Mouse (Mus musculus) embryo, embryonic 10.5 days (tissue): ENCODE results near the gene Mpnd.

ENCODE experiments used
- DNase-seq: peaks from one replicate; pipeline ENCODE4 v3.0.0-alpha.2; 2015; ENCODE audit warnings: low spot score

The Mpnd gene

DNA sequence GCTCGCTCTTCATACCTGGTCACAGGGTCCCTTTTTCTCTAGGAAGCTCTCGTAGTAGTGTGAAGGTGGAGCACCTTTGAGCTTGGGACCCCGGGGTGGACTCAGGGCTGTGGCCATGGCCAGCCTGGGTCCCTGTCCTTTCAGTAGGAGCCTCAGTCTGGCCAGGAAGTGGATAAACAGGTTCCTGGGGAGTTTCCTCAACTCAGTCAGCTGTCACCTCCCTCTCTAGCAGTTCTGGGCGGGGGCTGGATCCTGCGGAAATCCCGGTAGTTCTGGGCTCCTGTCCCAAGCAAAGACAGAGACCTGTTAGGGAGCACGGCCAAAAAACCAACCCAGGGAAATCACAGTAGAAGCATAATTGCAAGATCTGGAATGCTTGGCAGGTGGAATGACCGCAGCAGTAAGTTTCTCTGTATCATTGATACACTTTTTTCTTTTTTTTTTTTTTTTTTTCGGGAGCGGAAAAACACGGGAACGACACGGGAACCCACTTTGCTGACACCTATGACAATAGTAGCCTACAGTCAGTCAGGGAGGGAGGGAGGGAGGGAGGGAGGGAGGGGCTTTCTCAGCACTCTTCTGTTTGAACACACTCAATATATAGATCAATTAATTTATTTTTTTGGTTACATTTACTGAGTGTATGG, at the start of gene Mpnd, which contains the start of gene Stap2:
Gene Mpnd (plus strand): TSS at position 297 of the 647 bp plus-strand sequence.
Gene Stap2 (minus strand): TSS at position 170 of the 647 bp plus-strand sequence.
- DNase-seq, result peak; percentile 76

DNA sequence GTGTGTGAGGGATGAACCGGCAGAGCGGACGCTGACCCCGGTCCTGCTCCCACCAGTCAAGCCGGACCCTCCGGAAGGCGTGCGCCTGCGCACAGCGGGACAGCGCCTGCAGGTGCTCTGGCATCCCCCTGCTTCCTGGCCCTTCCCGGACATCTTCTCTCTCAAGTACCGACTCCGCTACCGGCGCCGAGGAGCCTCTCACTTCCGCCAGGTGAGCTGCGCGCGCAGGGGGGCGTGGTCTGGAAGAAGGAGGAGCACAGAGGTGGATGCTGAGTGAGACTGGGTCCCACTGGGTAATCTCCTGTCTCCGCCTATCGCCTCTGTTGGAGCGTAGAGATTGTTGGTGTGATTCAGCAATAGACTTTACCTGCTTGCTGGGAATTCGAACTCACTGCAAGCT, 49.4 kb upstream of the Mpnd start:
- DNase-seq, result peak; percentile 74

DNA sequence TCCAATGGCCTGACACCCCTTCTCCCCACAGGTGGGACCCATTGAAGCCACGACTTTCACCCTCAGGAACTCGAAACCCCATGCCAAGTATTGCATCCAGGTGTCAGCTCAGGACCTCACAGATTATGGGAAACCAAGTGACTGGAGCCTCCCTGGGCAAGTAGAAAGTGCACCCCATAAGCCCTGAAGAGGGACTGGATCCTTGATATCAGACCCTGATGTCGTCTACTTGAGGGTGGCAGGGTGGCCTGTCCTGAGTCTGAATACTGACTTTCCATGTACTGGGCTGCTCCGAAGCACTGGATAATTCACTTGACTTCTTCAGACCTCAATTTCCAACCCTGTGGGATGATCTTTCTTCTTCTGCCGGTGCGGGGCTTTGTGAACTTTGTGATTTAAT, 48.9 kb upstream of the Mpnd start:
- DNase-seq, result no peak

DNA sequence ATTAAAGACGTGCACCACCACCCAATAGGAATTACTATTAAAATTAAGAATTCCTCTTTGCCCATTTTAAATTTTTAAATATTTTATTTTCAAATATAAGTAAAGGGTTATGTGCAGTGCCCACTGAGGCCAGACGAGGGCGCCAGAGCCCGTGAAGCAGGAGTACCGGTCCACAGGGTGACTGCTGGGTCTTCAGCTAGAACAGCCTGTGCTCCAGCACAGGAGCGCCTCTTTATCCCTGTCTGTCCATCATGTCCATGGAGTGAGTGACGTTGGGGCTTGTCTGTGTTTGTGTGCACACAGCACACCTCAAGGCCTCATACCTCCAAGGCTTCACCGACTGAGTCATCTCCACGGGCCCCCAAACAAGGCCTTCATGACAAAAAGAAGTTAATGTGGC, 48.3 kb upstream of the Mpnd start:
- peak; percentile 83 for DNase-seq

DNA sequence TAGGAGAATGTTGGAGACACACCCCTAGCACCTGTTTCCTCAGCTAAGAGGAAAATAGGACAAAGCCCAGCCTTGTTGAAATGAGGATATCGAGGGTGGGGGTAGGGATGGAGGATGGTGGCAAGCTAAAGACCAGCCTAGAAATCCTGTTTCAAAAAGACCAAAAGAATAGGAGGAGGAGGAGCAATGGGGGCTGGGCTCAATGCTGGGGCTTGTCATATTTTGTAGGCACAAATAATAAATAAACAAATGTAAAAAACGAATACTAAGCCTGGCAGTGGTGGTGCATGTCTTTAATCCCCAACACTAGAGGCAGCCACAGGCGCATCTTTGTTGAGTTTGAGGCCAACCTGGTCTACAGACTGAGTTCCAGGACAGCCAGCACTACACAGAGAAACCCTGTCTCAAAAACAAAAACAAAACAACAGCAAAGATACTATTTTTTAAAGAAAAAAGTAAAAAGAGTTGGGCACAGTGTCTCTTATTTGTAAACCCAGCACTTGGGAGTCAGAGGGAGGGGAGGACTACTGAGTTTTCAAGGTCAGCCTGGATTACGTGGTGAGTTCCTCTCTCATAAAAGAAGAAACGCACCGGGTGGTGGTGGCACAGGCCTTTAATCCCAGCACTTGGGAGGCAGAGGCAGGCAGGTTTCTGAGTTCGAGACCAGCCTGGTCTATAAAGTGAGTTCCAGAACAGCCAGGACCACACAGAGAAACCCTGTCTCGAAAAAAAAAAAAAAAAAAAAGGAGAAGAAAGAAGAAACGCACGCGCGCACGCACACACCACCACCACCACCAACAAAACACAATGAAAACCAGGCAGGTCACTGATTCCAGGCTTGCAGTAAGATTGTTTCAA, 47.6 kb upstream of the Mpnd start:
- no peak for DNase-seq

DNA sequence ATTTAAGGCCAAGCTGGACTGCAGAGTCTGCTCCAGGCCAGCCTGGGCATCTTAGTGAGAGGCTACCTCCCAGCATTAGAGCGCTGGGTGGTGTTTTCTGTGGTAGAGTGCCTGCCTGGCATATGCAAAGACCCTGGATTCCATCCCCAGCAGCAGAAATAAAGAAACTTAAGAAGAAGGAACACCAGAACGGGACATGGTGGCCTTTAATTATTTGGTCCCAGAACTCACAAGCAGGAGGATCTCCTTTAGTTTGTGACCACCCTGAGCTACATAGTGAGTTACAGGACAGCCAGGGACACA, 47.0 kb upstream of the Mpnd start:
- DNase-seq, result no peak

DNA sequence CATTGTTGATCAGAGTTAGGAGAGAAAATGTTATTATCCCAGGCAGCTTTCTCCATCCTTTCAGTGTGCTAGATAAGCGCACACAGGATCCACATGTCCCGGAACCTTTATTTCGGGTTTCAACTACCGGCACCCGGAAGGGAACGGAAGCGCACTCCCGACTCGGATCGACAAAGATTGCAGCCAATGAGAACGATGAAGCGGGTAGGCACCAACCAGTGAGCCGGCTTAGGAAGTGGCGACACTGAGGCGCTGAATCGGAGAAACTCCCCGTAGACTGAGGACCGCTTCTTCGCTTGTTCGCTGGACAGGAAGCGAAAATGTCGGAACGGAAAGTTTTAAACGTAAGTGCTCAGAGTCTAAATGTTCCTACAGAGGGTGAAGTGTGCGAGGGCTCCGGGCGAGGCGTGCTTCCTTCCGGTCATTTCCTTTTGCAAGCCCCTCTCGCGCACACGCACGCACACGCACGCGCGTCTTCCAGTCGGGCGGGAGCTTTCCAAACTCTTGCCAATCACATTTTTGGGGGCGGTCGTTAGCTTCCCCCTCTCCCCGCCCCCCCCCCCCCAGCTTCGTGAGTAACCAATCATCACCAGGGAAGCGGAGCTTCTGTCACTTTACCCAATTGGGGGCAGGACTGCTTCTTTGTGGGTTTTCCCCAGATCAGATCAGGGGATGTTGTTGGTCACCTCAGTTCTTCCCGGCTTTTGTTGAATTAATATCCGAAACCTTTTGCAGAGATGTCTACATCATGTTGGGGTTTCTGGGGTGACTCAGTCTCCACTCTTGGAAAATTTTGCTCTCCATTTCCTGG, 46.4 kb upstream of the Mpnd start, which contains the start of gene Yju2:
Gene Yju2 (plus strand): TSS at position 182 of the 811 bp plus-strand sequence.
- DNase-seq, result peak; percentile 98

DNA sequence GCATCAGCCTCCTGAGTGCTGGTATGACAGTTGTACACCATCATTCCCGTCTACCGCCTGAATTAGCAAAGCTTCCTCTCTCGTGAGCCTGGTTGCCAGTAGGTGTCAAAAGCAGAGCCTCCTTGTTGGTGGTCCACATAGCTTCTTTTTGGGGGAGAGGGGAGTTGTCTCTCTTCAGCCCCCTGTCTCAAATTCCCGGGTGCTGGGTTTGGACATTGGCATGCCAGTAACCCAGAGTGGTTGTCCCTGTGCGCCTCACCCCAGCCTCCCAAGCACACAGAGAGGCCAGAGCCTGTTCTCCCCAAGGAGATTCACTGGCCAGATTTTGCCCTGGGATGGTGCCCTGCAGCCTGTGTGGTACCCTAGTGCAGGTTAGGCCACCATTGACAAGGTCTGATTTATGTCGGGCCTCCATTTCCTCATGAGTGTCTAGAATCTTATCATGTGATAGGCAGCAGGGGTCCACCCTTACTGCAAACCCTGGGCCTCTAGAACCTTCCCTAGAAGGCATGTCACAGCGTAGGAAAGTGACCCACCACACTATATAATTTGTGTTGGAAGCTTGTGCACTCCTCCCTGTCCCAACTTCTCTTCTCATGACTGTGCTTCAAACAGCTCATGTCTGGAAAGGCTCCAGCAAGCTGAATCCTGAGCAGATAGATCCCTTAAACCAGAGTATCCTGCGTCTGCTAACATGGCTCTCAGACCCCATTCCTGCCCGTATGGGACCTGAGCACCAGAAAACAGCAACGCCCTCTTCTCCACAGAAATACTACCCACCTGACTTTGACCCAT, 45.4 kb upstream of the Mpnd start:
- DNase-seq, result no peak

DNA sequence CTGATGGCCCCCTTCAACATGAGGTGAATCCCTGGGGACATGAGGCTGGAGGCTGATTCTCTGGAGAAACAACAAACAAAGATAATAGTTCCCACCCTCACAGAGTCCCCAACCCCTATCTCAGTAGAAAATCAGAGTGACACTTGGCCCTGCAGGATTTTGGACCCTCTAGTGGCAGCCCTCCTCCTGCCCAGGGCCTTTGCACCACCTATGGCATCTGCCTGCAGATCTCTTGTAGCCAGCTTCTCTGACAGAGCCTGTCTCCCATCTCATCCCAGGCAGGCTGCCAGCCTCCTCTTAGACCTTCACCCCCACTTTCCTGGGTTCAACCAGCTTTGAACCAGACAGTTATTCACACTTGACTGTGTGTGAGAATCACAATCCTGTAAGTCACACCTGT, 44.7 kb upstream of the Mpnd start:
- no peak for DNase-seq

DNA sequence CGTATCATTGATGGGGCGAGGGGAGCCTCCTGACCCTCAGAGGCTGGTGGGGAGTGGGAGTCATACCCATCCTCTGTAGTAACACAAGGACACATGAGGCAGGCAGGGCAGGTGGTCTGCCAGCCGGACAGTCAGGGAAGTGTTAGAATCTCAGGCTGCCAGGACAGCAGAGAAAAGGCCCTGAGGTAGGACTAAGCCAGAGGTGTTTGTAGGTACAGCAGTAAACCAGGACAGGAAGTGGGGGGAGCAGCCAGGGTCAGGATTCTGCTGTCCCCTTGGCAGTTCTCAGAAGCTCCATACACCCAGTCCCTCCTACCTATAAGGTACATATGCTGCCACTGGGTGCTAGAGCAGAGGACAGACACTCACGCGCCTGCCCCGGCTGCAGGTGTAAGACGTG, 43.9 kb upstream of the Mpnd start:
- no peak for DNase-seq

DNA sequence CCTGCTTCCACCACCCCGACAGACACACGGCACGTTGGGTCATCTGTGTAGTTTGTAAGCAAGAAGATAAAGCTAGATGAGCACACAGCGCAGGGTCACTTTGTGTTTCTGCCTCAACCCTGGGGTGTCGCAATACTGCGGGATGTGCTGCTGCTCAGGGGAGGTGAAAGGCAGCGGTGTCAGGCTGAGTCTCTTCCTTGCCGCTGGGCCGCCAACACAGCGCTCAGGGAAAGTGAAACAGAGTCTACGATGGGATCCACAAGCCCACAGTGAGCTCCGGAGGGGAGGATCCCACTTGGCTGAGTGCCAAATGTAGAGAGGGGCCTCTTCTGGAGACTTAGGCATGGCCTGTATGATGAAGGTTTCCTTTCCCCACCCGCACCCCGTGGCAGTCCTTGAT, 42.3 kb upstream of the Mpnd start:
- no peak for DNase-seq

DNA sequence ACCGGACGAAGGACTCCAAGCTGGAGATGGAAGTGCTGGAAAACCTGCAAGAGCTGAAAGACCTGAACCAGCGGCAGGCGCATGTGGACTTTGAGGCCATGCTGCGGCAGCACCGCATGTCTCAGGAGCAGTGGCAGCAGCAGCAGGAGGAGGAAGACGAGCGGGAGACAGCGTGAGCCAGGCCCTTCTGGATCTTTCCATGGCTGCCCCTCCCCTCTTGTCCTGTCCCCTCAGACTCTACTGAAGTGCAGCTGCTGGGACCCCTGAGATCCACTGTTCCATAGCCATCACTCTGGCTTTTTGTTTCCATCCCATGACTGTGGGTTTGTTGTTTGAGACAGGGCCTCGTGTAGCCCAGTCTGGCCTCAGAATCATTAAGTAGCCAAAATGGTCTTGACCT, 41.0 kb upstream of the Mpnd start:
- no peak for DNase-seq

DNA sequence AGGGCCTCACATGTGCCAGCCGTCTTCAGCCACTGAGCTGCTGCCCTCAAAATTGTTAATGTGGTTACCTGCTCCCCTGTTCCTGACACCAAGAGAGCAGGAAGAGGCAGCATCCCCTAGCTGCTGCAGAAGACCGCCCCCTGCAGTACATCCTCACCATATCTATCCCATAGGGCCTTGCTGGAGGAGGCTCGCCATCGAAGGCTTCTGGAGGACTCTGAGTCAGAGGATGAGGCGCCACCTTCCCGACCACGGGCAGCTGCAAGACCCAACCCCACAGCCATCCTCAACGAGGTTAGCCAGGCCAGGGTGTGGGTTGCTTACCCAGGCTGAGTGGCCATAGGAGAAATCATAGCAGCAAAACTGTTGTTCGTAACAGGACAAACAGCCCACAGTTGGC, 40.5 kb upstream of the Mpnd start:
- no peak for DNase-seq

DNA sequence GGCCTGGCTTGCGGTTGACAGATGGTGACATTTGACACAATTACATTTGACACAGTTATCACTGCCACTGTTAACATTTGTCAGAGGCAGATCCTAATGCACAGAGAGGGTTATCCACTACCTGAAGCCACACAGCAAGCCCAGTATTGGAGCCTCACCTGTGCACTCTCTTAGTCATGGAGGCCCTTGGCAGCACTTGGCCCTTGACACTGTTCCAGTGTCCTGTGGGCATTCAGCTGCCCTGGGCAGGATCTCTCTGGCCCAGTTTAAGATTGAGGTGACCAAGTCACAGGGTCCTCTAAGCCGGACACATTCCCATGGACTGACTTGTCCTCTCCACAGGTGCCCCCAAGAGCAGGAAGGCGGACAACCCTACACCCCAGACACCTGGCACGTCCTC, 38.3 kb upstream of the Mpnd start:
- no peak for DNase-seq

DNA sequence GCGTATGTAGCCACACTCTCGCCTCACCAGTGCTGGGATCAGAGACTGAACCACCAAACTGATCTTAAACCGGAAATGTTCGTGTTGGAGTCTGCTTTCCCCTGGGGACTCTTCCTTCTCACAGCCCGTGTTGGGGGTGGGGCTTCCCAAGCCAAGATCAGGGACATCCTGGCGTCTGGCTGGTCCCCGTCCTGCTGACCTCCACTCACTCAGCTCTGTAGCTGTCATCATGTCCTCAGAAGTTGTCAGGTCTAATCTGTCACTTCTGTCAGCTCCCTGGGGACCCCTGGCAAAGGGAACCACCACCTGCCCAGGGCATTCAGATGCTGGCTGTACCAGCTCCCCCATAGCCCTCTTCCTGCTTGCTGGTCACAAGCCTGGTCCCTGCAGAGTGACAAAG, 37.3 kb upstream of the Mpnd start:
- DNase-seq, result no peak

DNA sequence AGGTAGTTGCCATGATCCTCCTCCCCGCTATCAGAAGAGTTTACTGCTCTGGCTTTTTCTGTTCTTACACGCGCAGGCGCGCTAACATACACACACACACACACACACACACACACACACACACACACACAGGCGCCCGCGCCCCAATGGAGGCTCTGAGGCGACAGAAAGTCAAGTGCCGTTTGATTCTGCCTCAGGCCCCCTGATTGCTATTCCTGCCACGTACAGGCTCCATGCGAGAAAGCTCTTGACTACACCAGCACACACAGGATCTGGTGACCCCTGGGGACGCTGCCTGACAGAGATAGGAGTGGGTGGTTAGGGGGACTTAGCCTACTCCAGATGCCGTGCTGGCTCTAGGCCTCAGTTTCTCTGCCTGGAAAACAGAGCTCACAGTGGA, 36.0 kb upstream of the Mpnd start:
- DNase-seq, result peak; percentile 71

DNA sequence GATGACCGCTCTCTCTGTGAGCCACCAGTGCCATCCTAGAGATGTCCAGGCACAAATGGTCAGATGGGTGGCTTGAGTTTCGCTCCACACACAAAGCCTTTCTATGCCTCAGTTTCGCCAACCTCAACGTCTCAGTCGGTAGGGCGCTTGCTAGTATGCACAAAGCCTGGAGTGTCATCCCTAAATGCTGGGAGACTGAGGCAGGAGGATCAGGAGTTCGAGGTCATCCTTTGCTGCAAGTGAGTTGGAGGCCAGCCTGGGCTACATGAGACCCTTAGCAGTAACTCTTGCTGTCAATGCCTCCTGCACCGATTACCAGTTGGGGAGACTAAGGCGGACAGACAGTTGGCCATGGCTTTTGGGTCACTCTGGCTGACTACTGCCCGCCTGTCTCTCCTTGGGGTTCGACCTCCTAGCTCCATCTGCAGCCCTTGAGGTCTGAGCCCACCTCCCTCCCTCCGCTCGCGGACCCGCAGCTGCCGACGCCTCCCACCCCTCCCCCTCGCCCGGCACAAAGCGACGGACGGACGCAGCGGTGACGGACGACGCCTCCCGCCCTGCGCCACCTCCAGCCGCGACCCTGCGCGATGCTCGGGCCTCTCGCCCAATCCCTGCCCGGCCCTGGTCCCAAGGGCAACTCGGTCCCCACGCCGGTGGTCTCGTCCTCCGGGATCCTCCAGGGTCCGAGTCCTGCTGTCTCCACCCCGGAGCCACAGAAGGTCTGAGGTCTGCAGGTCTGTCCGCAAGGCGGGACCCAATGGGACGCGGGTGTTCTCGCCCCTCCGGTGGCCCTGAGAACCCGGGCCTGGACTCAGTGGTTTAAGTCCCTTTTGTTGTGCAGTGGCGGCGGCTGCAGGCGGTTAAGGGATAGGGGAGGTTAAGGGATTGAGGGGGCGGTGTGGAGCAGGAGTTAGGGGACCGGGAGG, 35.3 kb upstream of the Mpnd start, which contains the start of gene Shd:
Gene Shd (plus strand): TSS at position 502 of the 926 bp plus-strand sequence.
- DNase-seq, result peak; percentile 79

DNA sequence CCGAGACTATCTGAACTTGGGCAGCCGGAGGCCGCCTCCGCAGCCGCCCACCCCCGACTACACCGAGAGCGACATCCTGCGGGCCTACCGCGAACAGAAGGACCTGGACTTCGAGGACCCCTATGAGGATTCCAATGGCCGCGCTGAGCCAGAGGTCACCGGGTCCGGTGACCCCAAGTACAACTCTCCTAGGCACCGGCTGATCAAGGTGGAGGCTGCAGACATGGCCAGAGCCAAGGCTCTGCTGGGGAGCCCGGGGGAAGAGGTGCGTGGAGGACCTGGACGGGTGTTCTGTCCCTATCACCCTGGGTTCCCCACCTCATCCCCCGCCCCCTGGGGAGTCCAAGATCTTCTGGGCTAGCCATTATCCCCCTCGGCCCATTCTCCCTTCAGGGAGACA, 34.1 kb upstream of the Mpnd start:
- no peak for DNase-seq

DNA sequence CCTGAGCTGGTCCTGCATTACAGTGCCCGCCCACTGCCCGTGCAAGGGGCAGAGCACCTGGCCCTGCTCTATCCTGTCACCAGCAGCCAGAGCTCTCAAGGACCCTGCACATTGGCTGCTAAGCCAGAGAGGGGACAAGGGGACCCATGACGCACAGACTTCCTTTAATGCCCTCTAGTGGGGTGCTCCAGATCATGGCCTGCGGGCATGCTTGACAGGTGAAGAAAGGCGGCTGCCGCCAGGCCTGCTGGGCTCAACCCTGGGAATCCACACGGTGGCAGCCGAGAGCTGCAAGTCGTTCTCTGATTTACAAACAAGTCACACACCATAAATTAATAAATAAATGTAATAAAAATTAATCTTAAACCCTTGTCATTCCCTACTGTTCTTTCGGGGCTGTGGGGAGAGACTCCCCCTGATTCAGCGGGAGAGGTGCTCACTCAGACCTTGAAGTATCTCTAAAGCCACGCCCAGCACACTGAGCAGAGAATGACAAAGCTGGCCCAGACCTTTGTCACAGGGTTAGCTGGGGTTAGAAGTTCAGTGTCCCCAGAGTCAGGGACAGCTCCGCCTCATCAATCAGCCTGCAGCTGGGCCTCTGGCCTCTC, 29.2 kb upstream of the Mpnd start:
- DNase-seq, result peak; percentile 78

DNA sequence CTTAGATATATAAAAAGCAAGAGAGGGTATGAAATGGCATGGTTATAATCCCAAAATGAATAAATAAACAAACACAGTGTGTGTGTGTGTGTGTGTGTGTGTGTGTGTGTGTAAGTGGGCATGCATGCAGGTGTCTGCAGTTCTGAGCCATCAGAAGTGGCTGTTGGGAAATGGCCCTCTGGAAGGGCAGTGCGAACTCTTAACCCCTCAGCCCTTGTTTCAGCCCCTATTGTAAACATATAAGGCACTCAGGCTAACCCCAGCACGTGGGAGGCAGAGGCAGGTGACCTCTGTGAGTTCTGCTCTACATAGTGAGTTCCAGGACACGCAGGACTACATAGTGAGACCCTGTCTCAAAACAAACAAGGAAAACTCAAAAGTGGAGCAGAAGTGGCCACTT, 28.2 kb upstream of the Mpnd start:
- no peak for DNase-seq
